Mouse (Mus musculus) myocyte (in vitro differentiated cells): Measurements from ENCODE around the gene Sod1.

Source experiments
- E2F4 ChIP-seq: IDR thresholded peaks from one replicate; pipeline ENCODE4 v1.6.1; 2011; ENCODE audit warnings: mild to moderate bottlenecking, control low read depth, moderate library complexity; ENCODE audit not compliant: insufficient read depth
- MAX ChIP-seq: IDR thresholded peaks from one replicate; pipeline ENCODE4 v1.6.1; 2011; ENCODE audit warnings: low read depth, mild to moderate bottlenecking, control low read depth
- MYOD1 ChIP-seq, 3 experiments: IDR thresholded peaks; one replicate each; pipeline ENCODE4 v1.6.1; 2011; ENCODE audit warnings: control low read depth in 2 of 3, low read depth in 2 of 3, mild to moderate bottlenecking in 2 of 3, moderate library complexity in 1 of 3; ENCODE audit not compliant: insufficient read length in 2 of 3, control insufficient read depth in 1 of 3
- MYOG ChIP-seq, 3 experiments: IDR thresholded peaks; one replicate each; pipeline ENCODE4 v1.6.1; 2011; ENCODE audit warnings: control low read depth in 2 of 3, low read depth in 2 of 3, mild to moderate bottlenecking in 2 of 3; ENCODE audit not compliant: insufficient read length in 2 of 3, control insufficient read depth in 1 of 3, insufficient read depth in 1 of 3
- POLR2A ChIP-seq: IDR thresholded peaks from one replicate; pipeline ENCODE4 v1.6.1; 2011; ENCODE audit warnings: low read depth, mild to moderate bottlenecking, control low read depth, moderate library complexity; ENCODE audit not compliant: insufficient read length
- POLR2AphosphoS2 ChIP-seq: IDR thresholded peaks from one replicate; pipeline ENCODE4 v1.6.1; 2011; ENCODE audit warnings: low read depth, control low read depth; ENCODE audit not compliant: insufficient read length
- REST ChIP-seq: IDR thresholded peaks from one replicate; pipeline ENCODE4 v1.6.1; 2011; ENCODE audit warnings: mild to moderate bottlenecking, control low read depth, moderate library complexity; ENCODE audit not compliant: insufficient read depth, insufficient read length
- SRF ChIP-seq: IDR thresholded peaks from one replicate; pipeline ENCODE4 v1.6.1; 2011; ENCODE audit warnings: low read depth; ENCODE audit not compliant: control insufficient read depth, insufficient read length
- TCF12 ChIP-seq: IDR thresholded peaks from one replicate; pipeline ENCODE4 v1.6.1; 2011; ENCODE audit warnings: mild to moderate bottlenecking, control low read depth; ENCODE audit not compliant: poor library complexity, insufficient read depth, severe bottlenecking
- TCF3 ChIP-seq: IDR thresholded peaks from one replicate; pipeline ENCODE4 v1.6.1; 2011; ENCODE audit warnings: low read depth, control low read depth; ENCODE audit not compliant: insufficient read length
- USF1 ChIP-seq: IDR thresholded peaks from one replicate; pipeline ENCODE4 v1.6.1; 2011; ENCODE audit warnings: low read depth, mild to moderate bottlenecking, control low read depth, moderate library complexity

DNA sequence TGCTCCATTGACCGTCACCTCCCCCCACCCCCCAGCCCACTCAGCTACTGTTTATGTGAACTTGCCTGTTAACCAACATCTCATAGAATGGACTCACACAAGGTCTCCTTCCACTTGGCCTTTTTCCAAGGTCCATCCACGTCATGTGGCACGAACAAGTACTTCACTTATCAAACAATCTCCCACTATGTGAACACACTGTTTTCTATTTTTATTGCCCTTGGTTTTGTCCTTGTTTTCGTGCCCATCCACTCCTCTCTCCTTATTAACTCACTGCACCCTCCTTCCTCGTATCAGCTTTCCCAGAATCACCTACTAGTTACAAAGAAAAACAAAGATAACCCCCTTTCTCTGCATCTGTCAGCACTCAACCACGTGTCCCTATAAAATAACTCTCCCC is 14.1 kb downstream of the Sod1 start:
- no peak for TF ChIP-seq REST
- TF ChIP-seq SRF: no peak
- no peak for TF ChIP-seq MAX
- TF ChIP-seq POLR2A: no peak
- no peak for TF ChIP-seq USF1
- TF ChIP-seq POLR2AphosphoS2: no peak
- TF ChIP-seq E2F4: no peak
- TF ChIP-seq TCF3: no peak
- TF ChIP-seq MYOG (IDR thresholded peaks at IDR 0.05; ENCODE audit: control insufficient read depth in 1 of 3, insufficient read depth in 1 of 3, insufficient read length in 2 of 3, low read depth in 2 of 3): no peak
- no peak for TF ChIP-seq MYOD1 (IDR thresholded peaks at IDR 0.05; ENCODE audit: control insufficient read depth in 1 of 3, insufficient read length in 2 of 3, low read depth in 2 of 3)
- TF ChIP-seq TCF12: no peak
